Mouse (Mus musculus): ENCODE results near the gene Tmem131. TPM values are rescaled to one million over a fixed set of nuclear protein-coding genes. Genes with fewer than 3 reads are reported as not detected.

The Tmem131 gene
- total RNA-seq (2023), result 10 to 100 TPM; 71.3 to 72.3 TPM

DNA sequence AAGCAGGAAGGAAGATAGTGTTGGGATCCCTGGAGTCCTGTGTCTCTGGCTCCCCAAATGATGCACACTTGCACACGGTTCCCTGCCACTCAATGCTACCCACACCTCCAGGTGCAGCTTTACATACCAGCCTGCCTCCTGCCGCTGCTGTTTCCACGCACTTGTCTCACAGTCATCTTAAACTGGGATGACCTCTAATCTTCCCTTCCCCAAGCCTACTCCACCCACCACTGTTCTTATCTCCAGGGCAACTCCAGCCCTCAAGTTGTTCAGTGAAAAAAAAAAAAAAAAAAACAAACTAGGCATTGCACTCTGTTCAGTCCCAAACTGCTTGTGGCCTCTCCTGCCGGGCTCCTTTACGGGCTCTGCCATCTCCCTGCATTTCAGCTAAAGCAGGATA is at the start of gene Tmem131:
Gene Tmem131 (minus strand): TSS at position 14 of the 400 bp plus-strand sequence.

DNA sequence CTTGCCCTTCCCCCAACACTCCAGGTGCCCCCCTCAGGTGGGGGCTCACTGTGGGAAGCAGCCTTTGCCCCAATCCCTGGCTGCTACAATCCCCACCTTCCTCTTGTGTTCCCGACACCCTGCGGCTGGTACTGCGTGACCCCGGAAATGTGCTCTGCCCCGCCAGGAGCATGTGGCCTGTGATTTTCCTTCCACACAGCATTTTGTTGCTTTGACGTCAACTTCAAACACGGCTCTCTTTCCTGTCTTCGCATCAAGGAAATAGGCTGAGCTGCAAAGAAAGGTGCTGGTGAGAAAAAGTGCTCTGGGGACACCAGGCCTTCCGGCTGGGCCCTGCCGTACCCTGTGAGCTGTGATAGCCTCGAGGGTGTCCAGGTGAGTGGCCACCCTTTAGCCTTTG is 181.9 kb downstream of the Tmem131 start, which contains the start of gene Zap70:
Gene Zap70 (plus strand): TSS at position 231 of the 400 bp plus-strand sequence.

Other genes with a start within 250 kb of the Tmem131 start
- under 1 TPM in 1 of 2 experiments, not detected in 1; 0.99 TPM for gene 4933424G06Rik, start 233.5 kb downstream of the Tmem131 start, total RNA-seq (2023)
- 100 to 1,000 TPM; 160 TPM for gene Actr1b, start 229.2 kb downstream of the Tmem131 start, total RNA-seq (2023)
- 100 to 1,000 TPM; 232 to 237 TPM for gene Zap70, start 181.9 kb downstream of the Tmem131 start, total RNA-seq (2023)
- 1 to 10 TPM; 1.4 to 1.5 TPM for gene Vwa3b, start 82.9 kb upstream of the Tmem131 start, total RNA-seq (2023)

All from T-cell, adult 66 days (primary cell).